Mouse (Mus musculus): Measurements from ENCODE around the gene Ntrk3. TPM values are rescaled to one million over a fixed set of nuclear protein-coding genes. Genes with fewer than 3 reads are reported as not detected.

Gene Ntrk3
- polyA plus RNA-seq, 1 experiment from 2014 or later: 3.1 TPM

- no peaks in the 10 kb centered on the region for H3K27me3 ChIP-seq
- ATAC-seq (ENCODE audit: insufficient number of reproducible peaks, low FRiP score, low TSS enrichment, low read depth): no peak
Measured at GRCm38 (mm10) chr7:78398377-78398776, 339.4 kb downstream of the Ntrk3 start.

DNA sequence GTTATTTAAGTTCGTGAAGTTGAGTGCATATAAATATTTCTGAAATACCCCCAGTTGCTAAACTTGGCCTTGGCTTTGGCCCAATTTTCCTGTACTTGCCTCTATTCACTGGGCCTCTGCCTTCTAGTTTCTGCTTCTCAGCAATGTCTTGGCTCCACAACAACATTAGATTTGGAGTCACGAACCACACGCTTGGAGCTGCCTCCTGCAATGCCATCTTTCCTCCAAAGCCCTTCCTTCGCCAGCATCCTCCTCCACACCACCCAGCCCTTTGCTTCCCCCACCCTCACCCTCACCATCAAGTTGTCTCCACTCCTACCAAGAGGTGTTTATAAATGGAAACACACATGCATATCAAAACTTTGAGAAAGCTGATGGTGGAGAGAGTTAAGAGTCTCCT lies 340.6 kb downstream of the Ntrk3 start:
- Histone ChIP-seq H3K4me2 (no peak overlapping the region), H3K27ac (no peak overlapping the region), H3K9me3 (no peaks in the 10 kb centered on the region), H3K36me3 (no peaks in the 10 kb centered on the region), H3K4me1 (no peaks in the 10 kb centered on the region), H3K9ac (no peak overlapping the region), H3K4me3 (no peak overlapping the region), H3K27me3 (no peaks in the 10 kb centered on the region)
- WGBS: 73% methylated on average over 4 of the region's 4 CpGs
- ATAC-seq (ENCODE audit: insufficient number of reproducible peaks, low FRiP score, low TSS enrichment, low read depth): no peak

More at GRCm38 (mm10) chr7:78398377-78398776, 339.4 kb downstream of the Ntrk3 start:
- Histone ChIP-seq H3K36me3 (no peaks in the 10 kb centered on the region), H3K4me3 (no peak overlapping the region), H3K9me3 (no peaks in the 10 kb centered on the region), H3K27ac (no peak overlapping the region), H3K4me1 (no peaks in the 10 kb centered on the region), H3K4me2 (no peak overlapping the region), H3K9ac (no peak overlapping the region)

GRCm38 (mm10) chr7:78390019-78390418 lies 347.8 kb downstream of the Ntrk3 start:
- Histone ChIP-seq H3K9me3 (no peaks in the 10 kb centered on the region), H3K27ac (no peak overlapping the region), H3K4me2 (no peak overlapping the region), H3K27me3 (no peaks in the 10 kb centered on the region), H3K36me3 (no peaks in the 10 kb centered on the region), H3K4me3 (no peak overlapping the region), H3K4me1 (no peaks in the 10 kb centered on the region), H3K9ac (no peak overlapping the region)
- no peak for ATAC-seq (ENCODE audit: insufficient number of reproducible peaks, low FRiP score, low TSS enrichment, low read depth)
- 84% methylated on average over 3 of the region's 3 CpGs for WGBS

DNA sequence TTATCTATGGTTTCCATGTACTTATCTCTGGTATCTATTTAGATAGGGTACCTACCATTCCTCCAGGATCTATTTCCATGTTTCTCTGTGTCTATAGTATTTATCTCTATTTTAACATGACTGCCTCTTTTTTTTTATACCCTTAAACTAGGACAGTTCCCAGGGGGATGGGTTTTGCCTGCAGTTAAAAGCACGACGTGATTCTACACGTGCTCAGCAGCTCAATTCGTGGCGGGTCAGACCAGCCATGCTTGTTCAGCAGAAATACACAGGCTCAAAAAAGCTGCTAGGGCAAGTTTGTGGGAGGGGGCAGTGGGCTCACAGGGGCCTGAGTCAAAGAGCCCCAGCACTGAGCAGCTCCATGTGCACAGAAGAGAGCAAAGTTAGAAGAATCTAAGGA lies 349.7 kb downstream of the Ntrk3 start:
- H3K4me2 ChIP-seq: no peak overlapping the region
- no peak overlapping the region for H3K4me3 ChIP-seq
- no peak overlapping the region for H3K27ac ChIP-seq
- no peaks in the 10 kb centered on the region for H3K9me3 ChIP-seq
- no peaks in the 10 kb centered on the region for H3K36me3 ChIP-seq
- no peaks in the 10 kb centered on the region for H3K27me3 ChIP-seq
- ATAC-seq (ENCODE audit: insufficient number of reproducible peaks, low FRiP score, low TSS enrichment, low read depth): no peak
- no peaks in the 10 kb centered on the region for H3K4me1 ChIP-seq
- WGBS: 69% methylated on average over 5 of the region's 5 CpGs
- H3K9ac ChIP-seq: no peak overlapping the region

DNA sequence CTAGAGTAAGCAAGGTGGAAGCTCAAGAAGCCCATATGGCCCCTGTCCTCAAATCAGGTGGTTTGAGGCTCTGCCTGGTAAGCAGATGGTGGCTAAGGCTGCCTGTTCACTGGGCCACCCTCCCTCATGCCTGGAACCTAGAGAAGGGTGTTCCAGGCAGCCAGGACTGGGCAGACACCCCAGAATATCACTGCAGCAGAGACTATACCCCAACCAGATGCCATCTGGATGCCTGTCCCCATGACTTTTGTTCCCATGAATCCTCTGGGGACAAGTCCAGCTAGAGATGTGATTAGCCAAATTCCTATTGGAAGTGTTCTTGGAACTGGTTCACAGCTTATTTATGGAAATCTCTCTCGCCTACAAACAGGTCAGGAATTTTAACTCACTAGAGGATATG lies 351.8 kb downstream of the Ntrk3 start:
- no peak overlapping the region for H3K4me2 ChIP-seq
- no peaks in the 10 kb centered on the region for H3K4me1 ChIP-seq
- no peaks in the 10 kb centered on the region for H3K36me3 ChIP-seq
- H3K27me3 ChIP-seq: no peaks in the 10 kb centered on the region
- no peak overlapping the region for H3K4me3 ChIP-seq
- H3K27ac ChIP-seq: no peak overlapping the region
- no peaks in the 10 kb centered on the region for H3K9me3 ChIP-seq
- no peak for ATAC-seq (ENCODE audit: insufficient number of reproducible peaks, low FRiP score, low TSS enrichment, low read depth)
- H3K9ac ChIP-seq: no peak overlapping the region
- 69% methylated on average over 1 of the region's 1 CpGs for WGBS

DNA sequence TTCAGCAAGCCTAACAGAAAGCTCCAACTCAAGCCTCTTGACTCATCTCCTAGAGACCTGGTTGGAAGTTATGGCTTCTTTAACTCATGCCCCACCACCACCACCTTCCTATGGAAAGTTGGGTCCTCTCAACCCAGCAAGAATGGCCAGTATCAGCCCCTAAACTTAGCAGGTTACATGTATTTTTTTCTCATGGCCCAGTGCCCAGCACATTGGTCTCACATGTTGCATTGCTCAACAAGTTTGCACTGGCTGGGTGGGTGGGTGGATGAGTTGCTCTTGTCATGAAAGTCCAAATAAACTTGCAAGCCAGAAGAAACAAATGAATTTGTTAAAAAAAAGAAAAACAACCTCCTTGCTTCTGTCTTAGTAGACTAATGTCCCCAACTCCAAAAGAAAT lies 353.7 kb downstream of the Ntrk3 start:
- ATAC-seq (ENCODE audit: insufficient number of reproducible peaks, low FRiP score, low TSS enrichment, low read depth): no peak
- no peak overlapping the region for H3K4me2 ChIP-seq
- H3K4me1 ChIP-seq: no peaks in the 10 kb centered on the region
- no peak overlapping the region for H3K27ac ChIP-seq
- H3K9ac ChIP-seq: no peak overlapping the region
- H3K4me3 ChIP-seq: no peak overlapping the region
- no peaks in the 10 kb centered on the region for H3K27me3 ChIP-seq
- no peaks in the 10 kb centered on the region for H3K9me3 ChIP-seq
- no peaks in the 10 kb centered on the region for H3K36me3 ChIP-seq

- no peak overlapping the region for H3K27ac ChIP-seq
- H3K4me3 ChIP-seq: no peak overlapping the region
- no peak for ATAC-seq (ENCODE audit: insufficient number of reproducible peaks, low FRiP score, low TSS enrichment, low read depth)
- H3K4me2 ChIP-seq: no peak overlapping the region
- no peaks in the 10 kb centered on the region for H3K27me3 ChIP-seq
- H3K36me3 ChIP-seq: no peaks in the 10 kb centered on the region
- no peaks in the 10 kb centered on the region for H3K4me1 ChIP-seq
- 14% methylated on average over 1 of the region's 1 CpGs for WGBS
- no peaks in the 10 kb centered on the region for H3K9me3 ChIP-seq
- H3K9ac ChIP-seq: no peak overlapping the region
Measured at GRCm38 (mm10) chr7:78382126-78382525, 355.7 kb downstream of the Ntrk3 start.

- Histone ChIP-seq H3K9me3 (no peaks in the 10 kb centered on the region), H3K9ac (no peak overlapping the region), H3K36me3 (no peaks in the 10 kb centered on the region), H3K4me3 (no peak overlapping the region), H3K4me2 (no peak overlapping the region), H3K27ac (no peak overlapping the region), H3K27me3 (no peaks in the 10 kb centered on the region), H3K4me1 (no peaks in the 10 kb centered on the region)
- ATAC-seq (ENCODE audit: insufficient number of reproducible peaks, low FRiP score, low TSS enrichment, low read depth): no peak
- 80% methylated on average over 5 of the region's 5 CpGs for WGBS
Measured at GRCm38 (mm10) chr7:78379784-78380183, 358.0 kb downstream of the Ntrk3 start.

- no peak for ATAC-seq (ENCODE audit: insufficient number of reproducible peaks, low FRiP score, low TSS enrichment, low read depth)
- Histone ChIP-seq H3K27me3 (no peaks in the 10 kb centered on the region), H3K27ac (no peak overlapping the region), H3K36me3 (no peaks in the 10 kb centered on the region), H3K9me3 (no peaks in the 10 kb centered on the region), H3K4me3 (no peak overlapping the region), H3K4me2 (no peak overlapping the region), H3K9ac (no peak overlapping the region), H3K4me1 (no peaks in the 10 kb centered on the region)
- 61% methylated on average over 2 of the region's 2 CpGs for WGBS
Measured at GRCm38 (mm10) chr7:78378306-78378705, 359.5 kb downstream of the Ntrk3 start.

DNA sequence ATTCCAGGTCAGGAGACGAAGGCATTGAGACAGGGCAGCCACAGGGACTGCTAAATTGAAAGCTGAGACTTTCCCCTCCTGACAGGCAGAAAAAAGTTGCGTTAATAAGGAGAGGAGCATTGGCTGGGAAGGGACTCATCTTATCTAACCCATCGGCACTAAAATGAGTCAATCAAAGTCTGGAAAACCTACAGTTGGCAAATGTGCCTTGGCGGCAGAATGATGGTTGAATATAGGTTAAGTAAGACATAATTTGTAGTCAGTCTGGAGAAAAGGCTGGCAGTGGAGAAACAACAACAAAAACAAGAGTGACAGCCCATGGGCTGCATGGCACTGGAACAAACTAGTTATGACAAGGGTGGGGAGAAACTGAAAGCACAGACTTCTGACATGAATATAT lies 360.9 kb downstream of the Ntrk3 start:
- ATAC-seq (ENCODE audit: insufficient number of reproducible peaks, low FRiP score, low TSS enrichment, low read depth): no peak
- H3K27me3 ChIP-seq: no peaks in the 10 kb centered on the region
- H3K4me1 ChIP-seq: no peaks in the 10 kb centered on the region
- H3K27ac ChIP-seq: no peak overlapping the region
- no peak overlapping the region for H3K4me3 ChIP-seq
- no peak overlapping the region for H3K9ac ChIP-seq
- WGBS: 63% methylated on average over 4 of the region's 4 CpGs
- no peak overlapping the region for H3K4me2 ChIP-seq
- no peaks in the 10 kb centered on the region for H3K9me3 ChIP-seq
- H3K36me3 ChIP-seq: no peaks in the 10 kb centered on the region

DNA sequence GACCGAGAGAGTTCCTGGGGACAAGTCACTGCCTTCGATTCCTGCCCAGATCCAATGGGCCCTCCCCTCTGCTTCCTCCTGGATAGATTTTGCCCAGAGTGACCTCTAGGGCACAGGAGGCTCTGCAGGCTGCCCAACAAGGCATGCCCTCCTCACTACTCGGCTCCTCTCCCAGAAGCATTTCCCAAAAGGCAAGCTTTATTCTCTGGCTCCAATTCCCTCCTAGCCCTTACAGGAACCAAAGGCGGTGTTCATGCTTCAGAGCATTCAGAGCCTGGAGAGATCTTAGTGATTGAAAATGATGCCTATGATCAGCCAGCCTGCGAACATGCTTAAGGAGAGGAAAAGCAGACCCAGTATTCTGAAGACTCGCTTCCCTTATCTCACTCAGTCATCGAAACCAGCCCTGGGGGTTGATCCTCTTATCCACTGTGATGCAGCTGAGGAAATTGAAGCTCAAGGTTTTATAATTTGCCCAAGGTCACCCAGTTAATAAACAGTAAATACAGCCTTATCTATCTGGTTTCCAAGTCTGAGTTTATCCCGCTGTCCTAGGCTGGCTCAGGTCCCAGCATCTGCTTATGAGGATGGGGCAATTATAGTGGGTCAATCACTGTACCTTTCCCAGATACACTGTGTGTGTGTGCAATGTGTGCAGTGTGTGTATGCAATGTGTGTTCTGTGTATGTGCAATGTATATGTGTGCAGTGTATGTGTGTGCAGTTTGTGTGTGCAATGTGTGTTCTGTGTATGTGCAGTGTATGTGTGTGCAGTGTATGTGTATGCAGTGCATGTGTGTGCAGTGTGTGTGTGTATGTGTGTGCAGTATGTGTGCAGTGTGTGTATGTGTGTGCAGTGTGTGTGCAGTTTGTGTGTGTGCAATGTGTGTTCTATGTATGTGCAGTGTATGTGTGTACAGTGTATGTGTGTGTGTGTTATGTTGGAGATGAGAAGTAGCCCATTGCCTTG lies 376.2 kb downstream of the Ntrk3 start:
- ATAC-seq (ENCODE audit: insufficient number of reproducible peaks, low FRiP score, low TSS enrichment, low read depth): no peak
- no peak overlapping the region for H3K4me3 ChIP-seq
- H3K9me3 ChIP-seq: no peaks in the 10 kb centered on the region
- H3K27ac ChIP-seq: no peak overlapping the region
- WGBS: 68% methylated on average over 8 of the region's 8 CpGs
- H3K9ac ChIP-seq: no peak overlapping the region
- no peaks in the 10 kb centered on the region for H3K4me1 ChIP-seq
- no peak overlapping the region for H3K4me2 ChIP-seq
- H3K36me3 ChIP-seq: no peaks in the 10 kb centered on the region
- H3K27me3 ChIP-seq: no peaks in the 10 kb centered on the region

DNA sequence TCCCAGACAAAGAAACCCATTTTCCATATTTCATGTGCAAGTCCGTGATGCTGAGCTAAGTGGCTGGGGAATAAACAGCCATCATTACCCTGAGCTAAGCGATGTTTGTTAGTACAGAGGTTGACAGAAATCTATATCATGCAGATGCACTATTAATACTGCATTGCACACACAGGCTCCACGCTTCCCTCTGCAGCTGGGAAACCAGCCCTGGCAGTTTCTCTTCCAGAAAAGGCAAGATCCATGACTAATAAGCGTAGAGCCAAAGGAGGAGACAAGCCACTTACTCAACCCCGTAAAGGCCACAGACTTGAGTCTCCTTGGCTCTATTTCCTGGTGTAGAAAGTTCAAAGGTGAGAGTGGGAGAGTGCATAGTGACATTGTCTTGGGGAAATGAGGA lies 390.3 kb downstream of the Ntrk3 start:
- no peak overlapping the region for H3K4me3 ChIP-seq
- no peaks in the 10 kb centered on the region for H3K27me3 ChIP-seq
- no peaks in the 10 kb centered on the region for H3K9me3 ChIP-seq
- H3K4me2 ChIP-seq: no peak overlapping the region
- H3K27ac ChIP-seq: no peak overlapping the region
- ATAC-seq (ENCODE audit: insufficient number of reproducible peaks, low FRiP score, low TSS enrichment, low read depth): no peak
- no peaks in the 10 kb centered on the region for H3K36me3 ChIP-seq
- H3K9ac ChIP-seq: no peak overlapping the region
- H3K4me1 ChIP-seq: no peaks in the 10 kb centered on the region
- WGBS: 81% methylated on average over 5 of the region's 5 CpGs

DNA sequence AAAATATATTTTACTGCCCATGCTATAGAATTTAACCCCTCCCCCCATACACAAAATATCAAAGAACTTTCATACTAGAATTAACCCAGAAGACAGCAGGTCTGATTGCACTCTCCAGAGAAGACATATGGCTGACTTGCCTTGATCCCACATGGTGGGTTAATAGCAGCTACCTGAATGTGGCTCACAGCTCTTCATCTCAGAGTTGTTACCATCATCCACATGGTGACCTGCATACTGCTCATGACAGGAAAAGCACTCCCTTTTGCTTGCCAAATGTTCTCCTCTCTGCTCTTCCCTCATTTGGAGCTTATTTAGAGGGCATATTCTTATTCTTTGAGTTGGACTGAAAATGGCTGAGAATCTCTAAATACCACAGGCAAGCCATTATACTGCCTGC lies 404.4 kb downstream of the Ntrk3 start:
- no peak for ATAC-seq (ENCODE audit: insufficient number of reproducible peaks, low FRiP score, low TSS enrichment, low read depth)
- H3K9me3 ChIP-seq: no peaks in the 10 kb centered on the region
- no peak overlapping the region for H3K4me3 ChIP-seq
- H3K9ac ChIP-seq: no peak overlapping the region
- H3K4me1 ChIP-seq: no peaks in the 10 kb centered on the region
- H3K27me3 ChIP-seq: no peaks in the 10 kb centered on the region
- no peak overlapping the region for H3K27ac ChIP-seq
- H3K36me3 ChIP-seq: no peaks in the 10 kb centered on the region
- no peak overlapping the region for H3K4me2 ChIP-seq

Measured in limb, embryonic 15.5 days (tissue).